Mouse (Mus musculus) kidney, embryonic 16.5 days (tissue): ENCODE measurements at regions not wholly inside any gene's neighbourhood (a gene's known extent, or its start where the extent isn't known, plus 50 kb on each side); places are given as distances from the start of the nearest gene placed in this dataset. TPM values are rescaled to one million over a fixed set of nuclear protein-coding genes. Genes with fewer than 3 reads are reported as not detected.

Experiments
- microRNA-seq: library from miRNA; unstranded; fragments of <30 nt; microRNA quantifications from one replicate; pipeline ENCODE4, GENCODE M21; 2016

Small RNA genes in the stretch of these regions (microRNA-seq; reads per million reads assigned to microRNA genes)
- not detected for gene Gm25865
